Mouse (Mus musculus): Measurements from ENCODE around the gene Cradd.

GRCm38 (mm10) chr10:95287351-95287750 lies 36.6 kb downstream of the Cradd start:
- no peak for TF ChIP-seq POLR2A (IDR thresholded peaks at IDR 0.05; ENCODE audit: low read depth, low read length)
- TF ChIP-seq CTCF (IDR thresholded peaks at IDR 0.05; ENCODE audit: extremely low read depth, insufficient read length, insufficient replicate concordance, low read depth, low read length), result no peak

All from small intestine, adult 2 months (tissue).